Mouse (Mus musculus) cortical plate, adult 2 months (tissue): Measurements from ENCODE around the gene Gp2. TPM values are rescaled to one million over a fixed set of nuclear protein-coding genes. Genes with fewer than 3 reads are reported as not detected.

Experiments
- H3K27ac ChIP-seq: fragments of 200-500 bp; 2 replicates; pipeline ENCODE4 v1.5.1; 2012; ENCODE audit warnings: low read length, control low read depth, inconsistent platforms; ENCODE audit not compliant: insufficient read depth
- H3K4me1 ChIP-seq: fragments of 200-500 bp; 2 replicates; pipeline ENCODE4 v1.6.1; 2011; ENCODE audit warnings: low read length; ENCODE audit not compliant: control insufficient read depth, insufficient read depth
- H3K4me3 ChIP-seq: fragments of 200-500 bp; 2 replicates; pipeline ENCODE4 v1.5.1; 2011; ENCODE audit warnings: mild to moderate bottlenecking, low read length, control low read depth; ENCODE audit not compliant: insufficient read depth
- CTCF ChIP-seq: fragments of 200-500 bp; IDR thresholded peaks from 2 replicates; pipeline ENCODE4 v1.5.1; 2011; ENCODE audit warnings: mild to moderate bottlenecking, control low read depth, low read length; ENCODE audit not compliant: insufficient read depth; ENCODE audit errors: extremely low read depth
- POLR2A ChIP-seq: fragments of 200-500 bp; IDR thresholded peaks from 2 replicates; pipeline ENCODE4 v1.6.1; 2011; ENCODE audit warnings: mild to moderate bottlenecking, low read length, control low read depth; ENCODE audit not compliant: insufficient read depth; ENCODE audit errors: extremely low read depth
- polyA plus RNA-seq: library from polyadenylated mRNA; depleted of rRNA; stranded (reverse); fragments of >200 nt; gene quantifications from 2 replicates; pipeline ENCODE4 v1.2.3, GENCODE M21; 2012; rRNA removed

Gp2 gene
- 0.06 TPM in 1 of 2 replicates, not detected in the other for polyA plus RNA-seq

DNA sequence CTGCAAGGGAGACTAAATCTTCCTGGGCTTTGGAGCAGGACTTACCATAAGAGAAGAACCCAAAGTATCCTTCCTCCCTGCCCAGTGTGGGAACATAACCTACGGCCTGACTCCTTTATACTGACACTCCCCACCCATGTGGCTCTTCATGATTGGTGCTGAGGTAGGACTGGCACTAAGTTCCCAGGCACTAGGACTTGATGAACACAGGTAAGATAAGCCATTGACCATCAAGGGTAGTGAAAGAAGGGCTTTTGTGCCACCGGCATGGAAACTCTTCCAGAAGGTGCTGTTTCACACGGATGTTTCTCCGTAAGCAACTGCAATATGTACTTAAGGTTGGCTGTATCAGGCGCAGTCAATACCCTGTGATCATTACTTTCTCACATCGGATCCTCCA is at the start of gene Gp2:
Gene Gp2 (minus strand): TSS at position 101 of the 400 bp plus-strand sequence.
- TF ChIP-seq POLR2A (no peak), CTCF (no peak)
- no peak within 1 kb of the TSS for H3K27ac ChIP-seq
- H3K4me3 ChIP-seq: no peak within 1 kb of the TSS
- no peaks in the 10 kb centered on the region for H3K4me1 ChIP-seq

GRCm38 (mm10) chr7:119490041-119490780 is 31.1 kb upstream of the Gp2 start:
- Histone ChIP-seq H3K27ac (no peak overlapping the region), H3K4me1 (no peaks in the 10 kb centered on the region), H3K4me3 (no peak overlapping the region)
- TF ChIP-seq CTCF (no peak), POLR2A (no peak)

DNA sequence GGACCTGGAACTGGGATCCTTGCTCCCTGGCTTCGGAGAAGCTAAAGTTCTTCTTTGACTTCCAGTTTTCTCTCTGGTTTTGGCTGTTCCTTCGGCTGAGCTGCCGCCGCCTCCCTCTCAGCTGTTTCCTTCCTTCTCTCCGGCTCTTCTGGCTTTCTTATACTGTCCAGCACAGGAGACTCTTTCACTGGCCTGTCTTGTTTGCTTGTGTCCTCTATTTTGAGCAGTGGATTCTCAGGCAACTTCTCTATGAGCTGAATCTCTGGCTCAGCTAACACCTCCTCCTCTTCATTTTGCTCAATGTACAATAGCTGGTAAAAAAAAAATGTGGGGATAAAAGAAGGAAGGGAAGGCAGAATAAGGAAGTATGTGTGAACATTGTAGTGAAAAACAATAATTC is 27.6 kb upstream of the Gp2 start:
- TF ChIP-seq CTCF (no peak), POLR2A (no peak)

DNA sequence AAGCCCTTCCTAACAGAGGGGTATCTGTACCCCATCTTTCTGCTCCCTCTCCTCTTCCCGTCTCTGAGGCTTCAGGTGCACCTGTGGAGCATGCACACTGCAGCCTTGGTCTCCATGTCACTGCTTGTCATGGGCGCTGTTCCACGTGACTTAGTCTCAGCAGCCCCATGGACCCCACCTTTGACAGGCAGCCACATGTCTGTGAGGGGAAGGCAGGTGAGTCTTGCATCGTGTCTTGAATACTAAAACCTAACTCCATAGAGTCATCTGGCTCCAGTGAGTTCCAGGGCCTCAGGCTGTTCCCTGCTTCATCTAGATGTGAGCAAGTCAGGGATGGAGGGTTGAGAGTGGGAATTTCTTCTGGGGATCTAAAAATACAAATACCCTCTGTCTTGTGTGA is 25.1 kb upstream of the Gp2 start:
- no peak overlapping the region for H3K4me3 ChIP-seq
- H3K27ac ChIP-seq: no peak overlapping the region
- H3K4me1 ChIP-seq: no peaks in the 10 kb centered on the region
- TF ChIP-seq POLR2A: no peak
- no peak for TF ChIP-seq CTCF

More for the DNA sequence above, 27.6 kb upstream of the Gp2 start:
- no peak overlapping the region for H3K27ac ChIP-seq
- no peaks in the 10 kb centered on the region for H3K4me1 ChIP-seq
- no peak overlapping the region for H3K4me3 ChIP-seq

- TF ChIP-seq CTCF: no peak
- no peak for TF ChIP-seq POLR2A
- H3K4me1 ChIP-seq: no peaks in the 10 kb centered on the region
- no peak within 1 kb of the TSS for H3K4me3 ChIP-seq
- H3K27ac ChIP-seq: no peak within 1 kb of the TSS
Measured at GRCm38 (mm10) chr7:119479256-119479655, 20.2 kb upstream of the Gp2 start, which contains the start of gene Umod. Umod (minus strand) TSS chr7:119479282.

GRCm38 (mm10) chr7:119476500-119477389 is 17.7 kb upstream of the Gp2 start:
- H3K4me3 ChIP-seq: no peak overlapping the region
- no peaks in the 10 kb centered on the region for H3K4me1 ChIP-seq
- TF ChIP-seq CTCF (no peak), POLR2A (no peak)
- no peak overlapping the region for H3K27ac ChIP-seq

GRCm38 (mm10) chr7:119454192-119454591 is 4.9 kb downstream of the Gp2 start:
- TF ChIP-seq POLR2A (no peak), CTCF (no peak)
- H3K4me3 ChIP-seq: no peak overlapping the region
- no peaks in the 10 kb centered on the region for H3K4me1 ChIP-seq
- no peak overlapping the region for H3K27ac ChIP-seq

DNA sequence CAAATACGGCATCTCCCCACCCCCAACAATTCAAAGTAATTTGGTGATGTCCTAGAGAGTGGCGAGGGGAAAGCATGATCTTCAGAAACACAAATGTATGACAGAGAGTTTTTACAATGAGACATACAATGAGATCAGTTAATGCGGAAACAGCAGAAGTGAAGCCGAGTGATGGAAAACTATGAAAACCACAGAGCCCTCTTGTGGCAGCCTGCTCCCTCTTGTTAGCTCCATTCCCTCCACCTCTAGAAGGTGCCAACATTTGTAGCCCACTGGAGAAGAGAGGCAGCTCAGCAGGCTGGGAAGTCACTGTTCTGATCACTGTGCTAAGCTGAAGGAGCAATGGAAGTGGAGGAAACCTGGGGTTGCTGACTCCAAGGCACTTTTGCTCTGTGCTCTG is 15.2 kb downstream of the Gp2 start:
- Histone ChIP-seq H3K27ac (no peak overlapping the region), H3K4me3 (no peak overlapping the region), H3K4me1 (no peaks in the 10 kb centered on the region)
- TF ChIP-seq CTCF (peak; percentile 44), POLR2A (no peak)

GRCm38 (mm10) chr7:119441938-119442337 is 17.1 kb downstream of the Gp2 start:
- TF ChIP-seq CTCF (no peak), POLR2A (no peak)
- Histone ChIP-seq H3K4me1 (no peaks in the 10 kb centered on the region), H3K4me3 (no peak overlapping the region), H3K27ac (no peak overlapping the region)
